Mouse (Mus musculus) layer of hippocampus, adult 11-12 months (tissue): ENCODE results near the gene Olfr222.

Experiments
- DNase-seq: peaks from one replicate; pipeline ENCODE4 v3.0.0; 2022; ENCODE audit warnings: low spot score

Olfr222 gene

GRCm38 (mm10) chr11:59541324-59541723, 34.7 kb downstream of the Olfr222 start, which contains the start of gene Nlrp3:
TSS of gene Nlrp3 (plus strand) at chr11:59541568.
- DNase-seq, result no peak

GRCm38 (mm10) chr11:59540123-59540522, 35.9 kb downstream of the Olfr222 start:
- DNase-seq, result no peak

GRCm38 (mm10) chr11:59538387-59538786, 37.6 kb downstream of the Olfr222 start:
- peak; percentile 75 for DNase-seq

- DNase-seq, result no peak
Observed at GRCm38 (mm10) chr11:59537218-59538130, 38.6 kb downstream of the Olfr222 start.

GRCm38 (mm10) chr11:59531562-59531961, 44.5 kb downstream of the Olfr222 start:
- no peak for DNase-seq

GRCm38 (mm10) chr11:59530870-59531535, 45.0 kb downstream of the Olfr222 start:
- DNase-seq, result no peak

GRCm38 (mm10) chr11:59530221-59530620, 45.8 kb downstream of the Olfr222 start:
- DNase-seq, result no peak

GRCm38 (mm10) chr11:59526472-59527080, 49.5 kb downstream of the Olfr222 start, which contains the start of gene Zkscan17:
TSS of gene Zkscan17 (minus strand) at chr11:59526751.
- no peak for DNase-seq

GRCm38 (mm10) chr11:59525237-59525636, 50.8 kb downstream of the Olfr222 start:
- peak; percentile 89 for DNase-seq

GRCm38 (mm10) chr11:59524150-59524549, 51.9 kb downstream of the Olfr222 start:
- DNase-seq, result no peak
